Mouse (Mus musculus) CH12.LX (cell line): ENCODE results near the gene Clpsl2.

Experiments used
- CHD2 ChIP-seq: IDR thresholded peaks from 2 replicates; pipeline ENCODE4 v1.6.1; 2011; ENCODE audit warnings: low read length, improper control_type of control experiment
- CTCF ChIP-seq, 2 experiments: IDR thresholded peaks in 1 of 2; conservative IDR thresholded peaks in 1 of 2; 2 replicates each; pipeline ENCODE4 v1.5.1; 2011 to 2012; ENCODE audit warnings: low read depth in 2 of 2, low read length in 2 of 2, improper control_type of control experiment in 1 of 2, inconsistent platforms in 1 of 2, mild to moderate bottlenecking in 1 of 2, moderate library complexity in 1 of 2
- HCFC1 ChIP-seq: IDR thresholded peaks from 2 replicates; pipeline ENCODE4 v1.6.1; 2012; ENCODE audit warnings: low read depth, mild to moderate bottlenecking, inconsistent platforms, low read length, improper control_type of control experiment
- KAT2A ChIP-seq: IDR thresholded peaks from 2 replicates; pipeline ENCODE4 v1.6.1; 2012; ENCODE audit warnings: low read length, improper control_type of control experiment, inconsistent platforms; ENCODE audit not compliant: insufficient replicate concordance
- MAFK ChIP-seq: IDR thresholded peaks from 2 replicates; pipeline ENCODE4 v1.6.1; 2011; ENCODE audit warnings: low read length, improper control_type of control experiment; ENCODE audit not compliant: insufficient replicate concordance
- POLR2A ChIP-seq: IDR thresholded peaks from 2 replicates; pipeline ENCODE4 v1.6.1; 2011; ENCODE audit warnings: low read depth, mild to moderate bottlenecking, improper control_type of control experiment, low read length
- SMC3 ChIP-seq: IDR thresholded peaks from 2 replicates; pipeline ENCODE4 v1.6.1; 2011; ENCODE audit warnings: low read depth, low read length, improper control_type of control experiment
- ZC3H11A ChIP-seq: IDR thresholded peaks from 2 replicates; pipeline ENCODE4 v1.6.1; 2012; ENCODE audit warnings: low read depth, mild to moderate bottlenecking, inconsistent platforms, low read length, improper control_type of control experiment
- ZNF384 ChIP-seq: IDR thresholded peaks from 2 replicates; pipeline ENCODE4 v1.6.1; 2012; ENCODE audit warnings: low read depth, low read length, improper control_type of control experiment, inconsistent platforms

GRCm38 (mm10) chr17:28557772-28558171 lies 8.6 kb downstream of the Clpsl2 start:
- TF ChIP-seq HCFC1 (no peak), CTCF (conservative IDR thresholded peaks at IDR 0.05 in 1 of 2, IDR thresholded peaks at IDR 0.05 in 1 of 2; ENCODE audit: low read depth in 2 of 2, low read length in 2 of 2) (no peak), POLR2A (no peak), ZNF384 (no peak), CHD2 (no peak), ZC3H11A (no peak), MAFK (no peak), KAT2A (no peak), SMC3 (no peak)
